Comparison of ENCODE assay signal across 8 mouse cellular contexts in the genomic region with DNA sequence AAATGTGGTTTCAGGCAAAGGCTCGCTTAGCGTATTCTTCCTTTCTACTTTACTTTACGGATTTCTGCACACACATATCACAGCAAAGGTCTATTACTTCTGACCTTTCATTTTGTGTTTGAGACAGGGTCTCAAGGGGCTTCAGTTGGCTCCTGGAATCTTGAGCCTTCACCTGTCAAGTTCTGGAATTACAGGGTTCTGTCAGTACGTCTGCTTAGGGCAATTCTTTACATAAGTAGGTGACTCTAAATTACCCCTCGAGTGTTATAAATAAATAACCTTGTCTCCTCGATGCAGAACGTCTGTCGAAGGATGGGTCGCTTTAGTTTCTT. TPM values are rescaled to one million over a fixed set of nuclear protein-coding genes. Genes with fewer than 3 reads are reported as not detected.
DNase-seq lines count a peak whose midpoint lies in the region; ATAC-seq and TF ChIP-seq lines count a peak whose summit lies in the region.

No protein-coding gene starts in this region.

- H3K36me3 ChIP-seq in thymus, adult 2 months (ENCODE audit: control insufficient read depth, insufficient read depth, low read length) = peaks cover 29% of the 10 kb centered on the region
- peaks cover 28% of the 10 kb centered on the region for H3K36me3 ChIP-seq in liver, embryonic 11.5 days (ENCODE audit: control insufficient read depth, insufficient read depth, low read length)

- H3K27me3 ChIP-seq in thymus, adult 2 months (ENCODE audit: control insufficient read depth, insufficient read depth, low read length) = no peaks in the 10 kb centered on the region
- H3K27me3 ChIP-seq in liver, embryonic 11.5 days (replicated peaks; ENCODE audit: control insufficient read depth, insufficient read depth, low read length) = no peaks in the 10 kb centered on the region

- 1% methylated on average over 9 of the region's 9 CpGs for WGBS in thymus, adult 2 months
- WGBS in liver, embryonic 11.5 days = 5% methylated on average over 9 of the region's 9 CpGs

- no peak for ATAC-seq in liver, embryonic 11.5 days (replicated peaks; ENCODE audit: low FRiP score)
- ATAC-seq in megakaryocyte-erythroid progenitor cell, adult 5-6 weeks (replicated peaks; ENCODE audit: low FRiP score, low TSS enrichment, poor library complexity, severe bottlenecking) = no peak

- no peak for DNase-seq in gastrocnemius, adult 2 months
- DNase-seq in gastrocnemius, postnatal 36 days = no peak
- no peak for DNase-seq in thymus, adult 2 months
- no peak for DNase-seq in thymus, adult 18-20 months
- no peak for DNase-seq in liver, embryonic 11.5 days (ENCODE audit: low spot score)
- no peak for DNase-seq in layer of hippocampus, adult 11-12 months (ENCODE audit: low spot score)
- DNase-seq in layer of hippocampus, adult 8-10 months (ENCODE audit: low spot score in 2 of 2) = no peak

- H3K9ac ChIP-seq in liver, embryonic 11.5 days (ENCODE audit: low read depth, low read length) = peak overlapping the region; percentile 79

- intact Hi-C loops in gastrocnemius, adult 2 months (cut with DNase I) = loop anchor here (5.0 kb wide), 1 partner anchor 45 kb away; a partner anchor contains a TSS
- intact Hi-C loops in gastrocnemius, postnatal 36 days (cut with DNase I) = no loop called here

- H3K4me3 ChIP-seq in gastrocnemius, adult 2 months = peak overlapping the region; percentile 76
- peak overlapping the region; percentile 86 for H3K4me3 ChIP-seq in thymus, adult 2 months (ENCODE audit: control insufficient read depth, insufficient read depth, low read length)
- peak overlapping the region; percentile 99 for H3K4me3 ChIP-seq in liver, embryonic 11.5 days (ENCODE audit: low read depth, low read length)

- TF ChIP-seq POLR2A in thymus, adult 2 months (IDR thresholded peaks at IDR 0.05; ENCODE audit: control insufficient read depth, extremely low read depth, insufficient read depth, low read length, poor library complexity) = no peak

- H3K4me2 ChIP-seq in liver, embryonic 11.5 days = peak overlapping the region; percentile 93

- H3K27ac ChIP-seq in gastrocnemius, adult 2 months = peak overlapping the region; percentile 98
- H3K27ac ChIP-seq in thymus, adult 2 months (ENCODE audit: control insufficient read depth, insufficient read depth, low read length) = peak overlapping the region; percentile 76
- peak overlapping the region; percentile 74 for H3K27ac ChIP-seq in liver, embryonic 11.5 days (ENCODE audit: low read depth, low read length)

- peaks cover 5% of the 10 kb centered on the region; the same call in 1 of the 2 replicates for H3K4me1 ChIP-seq in thymus, adult 2 months (replicated peaks; ENCODE audit: control insufficient read depth, insufficient read depth, low read length)
- peaks cover 16% of the 10 kb centered on the region for H3K4me1 ChIP-seq in liver, embryonic 11.5 days (replicated peaks; ENCODE audit: control insufficient read depth, insufficient read depth, low read length)

- TF ChIP-seq CTCF in gastrocnemius, adult 2 months (IDR thresholded peaks at IDR 0.05) = no peak
- no peak for TF ChIP-seq CTCF in thymus, adult 2 months (IDR thresholded peaks at IDR 0.05; ENCODE audit: borderline replicate concordance, control insufficient read depth, extremely low read depth, insufficient read depth, low read length, poor library complexity)

- H3K9me3 ChIP-seq in liver, embryonic 11.5 days (ENCODE audit: control insufficient read depth, low read length) = no peaks in the 10 kb centered on the region

RNA-seq across cellular contexts. Expression of a gene that starts 0.6 kb away (rescaled TPM):
- 1,000 to 10,000 TPM; 3,225 to 4,497 TPM for total RNA-seq in gastrocnemius, adult 2 months (2021)
- 1,000 to 10,000 TPM; 3,740 to 3,926 TPM for total RNA-seq in gastrocnemius, postnatal 36 days (2021)
- 3,947 and 4,074 TPM in 2 replicates for polyA plus RNA-seq in thymus, adult 2 months (2012; rRNA removed)
- 2,564 and 2,777 TPM in 2 replicates for polyA plus RNA-seq in liver, embryonic 11.5 days (2014; fragmentation: Nextera tagmentation; extraction: Ambion mirVana)
- 2,207 and 2,550 TPM in 2 replicates for total RNA-seq in megakaryocyte-erythroid progenitor cell, adult 5-6 weeks (2014; fragmentation: Nextera tagmentation)
- total RNA-seq in megakaryocyte-erythroid progenitor cell, adult 5-6 weeks (2017) = 3,084 and 3,964 TPM in 2 replicates
- 1,000 to 10,000 TPM; 1,554 to 1,727 (median 1,622) TPM for total RNA-seq in layer of hippocampus, adult 8-10 months (2022)

RNA-seq across cellular contexts. Expression of a gene that starts 8.9 kb away (rescaled TPM):
- total RNA-seq in gastrocnemius, adult 2 months (2021) = 10 to 100 TPM; 12.7 to 13.2 TPM
- 10 to 100 TPM; 11.9 to 14.2 TPM for total RNA-seq in gastrocnemius, postnatal 36 days (2021)
- polyA plus RNA-seq in thymus, adult 2 months (2012; rRNA removed) = 126 and 131 TPM in 2 replicates
- 11.1 and 13.0 TPM in 2 replicates for polyA plus RNA-seq in liver, embryonic 11.5 days (2014; fragmentation: Nextera tagmentation; extraction: Ambion mirVana)
- 43.8 and 44.6 TPM in 2 replicates for total RNA-seq in megakaryocyte-erythroid progenitor cell, adult 5-6 weeks (2014; fragmentation: Nextera tagmentation)
- total RNA-seq in megakaryocyte-erythroid progenitor cell, adult 5-6 weeks (2017) = 12.4 and 14.3 TPM in 2 replicates
- total RNA-seq in layer of hippocampus, adult 8-10 months (2022) = 10 to 100 TPM; 38.8 to 50.0 (median 46.3) TPM

RNA-seq across cellular contexts. Expression of a gene that starts 23.7 kb away (rescaled TPM):
- 10 to 100 TPM; 75.4 to 81.3 TPM for total RNA-seq in gastrocnemius, adult 2 months (2021)
- total RNA-seq in gastrocnemius, postnatal 36 days (2021) = 10 to 100 TPM; 56.6 to 60.7 TPM
- polyA plus RNA-seq in thymus, adult 2 months (2012; rRNA removed) = 55.7 and 99.1 TPM in 2 replicates
- polyA plus RNA-seq in liver, embryonic 11.5 days (2014; fragmentation: Nextera tagmentation; extraction: Ambion mirVana) = 527 and 567 TPM in 2 replicates
- 210 and 260 TPM in 2 replicates for total RNA-seq in megakaryocyte-erythroid progenitor cell, adult 5-6 weeks (2014; fragmentation: Nextera tagmentation)
- 377 and 378 TPM in 2 replicates for total RNA-seq in megakaryocyte-erythroid progenitor cell, adult 5-6 weeks (2017)
- total RNA-seq in layer of hippocampus, adult 8-10 months (2022) = 100 to 1,000 TPM; 128 to 136 (median 133) TPM

RNA-seq across cellular contexts. Expression of a gene that starts 47.1 kb away (rescaled TPM):
- total RNA-seq in gastrocnemius, adult 2 months (2021) = 100 to 1,000 TPM; 385 to 418 TPM
- total RNA-seq in gastrocnemius, postnatal 36 days (2021) = 100 to 1,000 TPM; 318 to 407 TPM
- 204 and 209 TPM in 2 replicates for polyA plus RNA-seq in thymus, adult 2 months (2012; rRNA removed)
- polyA plus RNA-seq in liver, embryonic 11.5 days (2014; fragmentation: Nextera tagmentation; extraction: Ambion mirVana) = 1,053 and 1,054 TPM in 2 replicates
- 1,531 and 1,673 TPM in 2 replicates for total RNA-seq in megakaryocyte-erythroid progenitor cell, adult 5-6 weeks (2014; fragmentation: Nextera tagmentation)
- 2,722 and 3,167 TPM in 2 replicates for total RNA-seq in megakaryocyte-erythroid progenitor cell, adult 5-6 weeks (2017)
- 100 to 1,000 TPM; 310 to 353 (median 340) TPM for total RNA-seq in layer of hippocampus, adult 8-10 months (2022)
